Mouse (Mus musculus): Measurements from ENCODE around the gene Prdx6b.

DNA sequence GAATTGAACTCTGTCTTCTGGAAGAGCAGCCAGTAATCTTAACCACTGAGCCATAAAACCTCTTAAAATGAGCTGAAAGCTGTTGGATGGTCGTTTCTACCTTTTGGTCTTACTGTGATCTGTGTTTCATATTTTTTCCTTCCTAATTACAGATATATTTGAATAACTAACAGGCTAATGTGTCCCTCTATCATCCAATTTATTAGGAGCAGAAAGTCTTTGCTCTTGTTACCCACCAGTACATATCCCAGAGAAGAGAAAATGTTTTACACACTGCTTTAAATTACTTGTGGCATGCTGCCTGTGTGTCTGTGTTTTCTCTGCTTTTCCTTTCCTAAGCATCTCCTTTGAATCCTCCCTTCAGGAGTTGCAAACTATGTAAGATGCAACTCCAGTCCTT is 21.9 kb downstream of the Prdx6b start:
- TF ChIP-seq CTCF (IDR thresholded peaks at IDR 0.05; ENCODE audit: borderline replicate concordance, extremely low read depth, insufficient read depth, insufficient read length) (no peak), POLR2A (IDR thresholded peaks at IDR 0.05; ENCODE audit: borderline replicate concordance, extremely low read depth, insufficient read depth, insufficient read length, poor library complexity, severe bottlenecking) (no peak)
